Mouse (Mus musculus) brain, embryonic 14.5 days (tissue): ENCODE measurements around the gene Olfr873.

ENCODE experiments used
- CTCF ChIP-seq: fragments of 200-500 bp; IDR thresholded peaks from 2 replicates; pipeline ENCODE4 v1.5.1; 2012; ENCODE audit warnings: inconsistent platforms, mild to moderate bottlenecking, moderate library complexity, borderline replicate concordance; ENCODE audit not compliant: insufficient read depth, insufficient read length; ENCODE audit errors: extremely low read depth
- POLR2A ChIP-seq: fragments of 200-500 bp; IDR thresholded peaks from 2 replicates; pipeline ENCODE4 v1.6.1; 2012; ENCODE audit warnings: mild to moderate bottlenecking, inconsistent platforms, borderline replicate concordance; ENCODE audit not compliant: poor library complexity, insufficient read depth, insufficient read length, severe bottlenecking; ENCODE audit errors: extremely low read depth

- no peak for TF ChIP-seq POLR2A
- no peak for TF ChIP-seq CTCF
Observed at GRCm38 (mm10) chr9:20298232-20298631, at the start of gene Olfr873.
